Mouse (Mus musculus): ENCODE measurements around the gene Fntb.
"Not testable (repeated sequence)": the region's sequence is repeated elsewhere in the genome, so short reads cannot be mapped to it uniquely, and the experiment has no call there.

The Fntb gene

DNA sequence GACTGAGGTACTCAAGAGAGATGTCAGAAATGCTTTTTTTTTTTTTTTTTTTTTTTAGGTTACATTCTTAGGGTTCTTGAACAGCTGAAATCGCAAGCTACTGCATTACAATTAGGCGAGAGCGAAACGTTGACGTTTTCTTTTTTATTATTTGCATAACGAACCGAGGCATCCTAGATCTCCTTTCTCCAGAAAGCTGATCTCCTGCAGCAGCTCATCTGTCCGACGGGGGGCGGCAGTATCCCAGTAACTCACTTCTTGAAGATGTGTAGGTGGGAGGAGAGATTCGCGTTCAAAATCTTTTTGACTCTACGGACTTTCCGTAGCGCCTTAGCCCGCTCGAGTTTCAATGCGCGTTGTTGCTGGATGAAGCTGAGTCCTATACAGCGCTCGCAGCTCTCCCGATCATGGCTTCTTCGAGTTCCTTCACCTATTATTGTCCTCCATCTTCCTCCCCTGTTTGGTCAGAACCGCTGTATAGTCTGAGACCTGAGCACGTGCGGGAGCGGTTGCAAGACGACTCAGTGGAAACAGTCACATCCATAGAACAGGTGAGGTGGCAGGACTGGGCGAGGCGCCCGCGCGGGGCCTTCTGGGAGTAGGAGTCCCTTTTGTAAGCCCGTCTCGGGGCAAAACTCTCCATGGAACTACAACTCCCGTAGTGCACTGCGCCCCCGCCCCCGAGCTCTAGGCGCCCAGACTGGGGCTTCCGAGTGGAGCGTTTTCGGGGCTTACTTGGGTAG is 71.9 kb downstream of the Fntb start:
- DNase-seq (ENCODE audit: low read depth) = peak; percentile 97

DNA sequence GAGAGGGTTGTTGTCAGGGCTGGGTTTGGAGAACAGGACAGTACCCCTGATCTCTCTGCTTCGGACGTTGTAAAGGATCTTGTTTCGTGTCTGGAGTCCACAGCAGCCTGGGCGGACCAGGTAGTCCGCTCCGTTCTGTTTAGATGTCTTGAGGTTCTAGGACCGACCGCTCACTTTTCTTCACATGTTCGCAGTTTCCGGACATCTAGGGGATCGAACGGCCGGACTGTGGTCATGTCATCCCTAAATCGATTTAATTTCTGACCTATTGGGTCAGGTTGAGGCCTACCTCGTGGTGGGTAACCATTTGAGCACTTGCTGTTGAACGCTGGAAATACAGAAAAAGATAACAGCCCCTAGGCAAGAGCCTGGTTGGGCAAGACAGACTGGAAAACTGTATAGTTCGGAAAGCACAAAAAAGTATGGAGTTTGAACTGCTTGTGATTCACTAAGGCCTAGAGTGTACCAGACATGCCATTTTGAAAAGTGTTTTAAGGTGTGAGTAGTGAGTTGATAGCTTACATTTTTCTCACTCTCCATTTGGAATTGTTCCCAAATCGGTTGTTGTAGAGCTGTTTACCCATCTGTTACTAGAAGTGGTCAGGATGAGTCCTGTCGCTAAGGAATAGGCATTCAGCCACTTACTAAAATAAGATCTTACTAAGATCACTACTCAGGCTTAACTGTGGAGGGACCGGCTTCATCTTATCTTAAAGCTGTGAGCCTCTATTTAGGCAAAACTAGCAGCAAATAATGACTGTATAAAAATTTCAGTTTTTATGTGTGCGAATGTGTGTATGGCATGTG is 72.7 kb downstream of the Fntb start:
- no peak for DNase-seq (ENCODE audit: low read depth)

DNA sequence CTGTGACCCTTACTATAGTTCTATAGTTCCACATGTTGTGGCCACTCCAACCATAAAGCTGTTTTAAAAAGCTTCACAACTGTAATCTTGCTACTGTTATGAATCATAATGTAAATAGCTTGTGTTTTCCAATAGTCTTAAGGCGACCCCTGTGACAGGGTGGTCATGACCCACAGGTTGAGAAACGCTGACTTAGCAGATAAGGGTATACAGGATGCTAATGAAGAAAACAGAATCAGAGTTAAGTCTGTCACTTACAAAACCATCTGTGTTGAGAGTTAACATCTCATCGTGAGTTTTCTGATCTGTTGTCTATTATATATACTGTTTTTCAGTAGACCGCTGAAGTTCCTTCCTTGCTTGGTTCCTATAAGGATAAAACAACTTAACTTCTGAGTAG is 73.9 kb downstream of the Fntb start:
- no peak for DNase-seq (ENCODE audit: low read depth)

DNA sequence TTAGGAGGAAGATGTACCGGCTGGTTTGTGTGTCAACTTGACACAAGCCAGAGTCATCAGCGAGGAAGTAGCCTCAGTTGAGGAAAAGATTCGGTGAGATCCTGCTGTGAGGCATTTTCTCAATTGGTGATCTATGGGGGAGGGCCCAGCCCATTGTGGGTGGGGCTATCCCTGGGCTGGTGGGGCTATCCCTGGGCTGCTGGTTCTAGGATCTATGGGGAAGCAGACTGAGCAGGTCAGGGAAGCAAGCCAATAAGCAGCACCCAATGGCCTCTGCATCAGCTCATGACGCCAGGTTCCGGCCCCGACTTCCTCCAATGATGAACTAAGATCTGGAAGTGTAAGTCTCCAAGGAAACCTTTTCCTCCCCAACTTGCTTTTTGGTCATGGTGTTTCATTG is 74.7 kb downstream of the Fntb start:
- no peak for DNase-seq (ENCODE audit: low read depth)

DNA sequence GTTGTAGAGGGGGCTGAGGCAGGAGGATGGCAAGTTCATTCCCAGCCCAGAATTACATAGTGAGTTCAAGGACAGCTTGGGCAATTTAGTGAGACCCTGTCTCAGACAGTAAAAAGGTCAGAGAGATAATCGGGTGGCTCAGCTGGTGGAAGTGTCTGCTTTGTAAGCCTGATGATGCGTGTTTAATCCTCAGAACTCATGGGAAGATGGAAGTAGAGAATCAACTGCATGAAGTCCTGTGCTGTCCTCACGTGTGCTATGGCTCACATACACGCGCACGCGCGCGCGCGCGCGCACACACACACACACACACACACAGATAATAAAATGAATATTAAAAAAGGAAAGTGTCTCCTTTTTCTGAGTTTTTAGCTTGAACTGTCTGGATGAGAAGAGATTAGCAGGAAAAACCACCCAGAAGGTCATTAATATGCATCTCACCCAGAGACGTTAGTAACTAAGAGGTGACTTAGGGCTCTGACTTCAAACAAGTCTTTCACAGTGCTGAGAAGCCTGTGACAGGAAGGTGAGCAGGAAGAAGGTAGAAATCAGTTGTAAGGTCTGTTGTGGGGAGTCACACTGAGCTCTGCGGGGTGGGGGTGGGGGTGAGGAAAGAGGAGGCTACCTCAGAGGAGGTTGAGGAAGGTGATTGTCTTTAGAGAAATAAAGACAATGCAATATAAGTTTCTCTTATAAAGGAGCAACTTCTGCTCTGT is 79.1 kb downstream of the Fntb start:
- DNase-seq (ENCODE audit: low read depth) = peak; percentile 54

DNA sequence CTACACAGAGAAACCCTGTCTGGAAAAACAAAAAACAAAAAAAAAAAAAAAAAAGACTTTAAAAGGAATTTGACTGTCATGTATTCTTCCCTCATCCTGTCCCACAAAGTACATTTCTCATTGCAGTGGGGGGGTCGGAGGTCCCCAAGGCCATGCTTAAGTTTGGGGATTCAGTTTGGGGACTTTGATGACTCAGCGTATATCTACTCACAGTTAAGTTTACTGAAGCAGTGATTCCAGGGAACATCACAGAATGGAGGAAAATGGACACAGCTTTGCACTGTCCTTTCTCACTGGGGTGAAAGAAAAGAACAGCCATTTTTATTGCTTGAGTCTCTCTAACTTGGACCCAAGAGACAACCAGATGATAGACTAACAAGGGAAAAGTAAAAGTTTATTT is 87.0 kb downstream of the Fntb start:
- DNase-seq (ENCODE audit: low read depth) = no peak

DNA sequence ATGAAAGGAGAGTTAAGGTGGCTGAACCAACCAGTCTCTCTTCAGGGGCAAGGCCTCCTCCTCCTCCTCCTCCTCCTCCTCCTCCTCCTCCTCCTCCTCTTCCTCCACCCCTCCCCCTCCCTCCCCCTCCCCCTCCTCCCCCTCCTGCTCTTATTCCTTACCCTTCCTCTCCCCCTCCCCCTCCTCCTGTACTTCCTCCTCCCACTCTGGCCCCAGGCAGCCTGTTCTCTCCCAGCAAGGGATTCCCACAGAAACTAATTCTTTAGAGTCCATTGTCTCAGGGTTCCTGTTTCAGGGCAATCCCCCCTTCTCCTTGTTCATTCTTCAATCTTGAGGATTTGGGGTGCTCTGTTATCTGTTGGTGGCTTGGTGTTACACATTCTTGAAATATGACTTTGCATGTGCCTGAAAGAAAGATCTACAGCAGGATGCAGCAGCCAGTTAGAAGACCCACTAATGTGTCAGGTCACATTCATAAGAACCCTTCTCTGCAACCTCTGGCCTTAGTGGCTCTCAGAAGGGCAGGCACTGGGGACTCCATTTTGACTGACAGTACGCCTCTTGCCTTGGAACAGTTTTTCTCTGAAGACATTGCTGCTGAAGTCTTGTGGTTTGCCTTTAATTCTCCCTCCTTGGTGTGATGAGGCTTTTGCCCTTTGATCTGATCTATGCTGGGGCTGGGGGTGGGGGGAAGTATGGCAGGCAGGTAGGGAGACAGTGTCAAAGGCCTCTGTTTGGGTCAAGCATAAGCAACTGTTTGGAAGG is 88.2 kb downstream of the Fntb start:
- no peak for DNase-seq (ENCODE audit: low read depth)

DNA sequence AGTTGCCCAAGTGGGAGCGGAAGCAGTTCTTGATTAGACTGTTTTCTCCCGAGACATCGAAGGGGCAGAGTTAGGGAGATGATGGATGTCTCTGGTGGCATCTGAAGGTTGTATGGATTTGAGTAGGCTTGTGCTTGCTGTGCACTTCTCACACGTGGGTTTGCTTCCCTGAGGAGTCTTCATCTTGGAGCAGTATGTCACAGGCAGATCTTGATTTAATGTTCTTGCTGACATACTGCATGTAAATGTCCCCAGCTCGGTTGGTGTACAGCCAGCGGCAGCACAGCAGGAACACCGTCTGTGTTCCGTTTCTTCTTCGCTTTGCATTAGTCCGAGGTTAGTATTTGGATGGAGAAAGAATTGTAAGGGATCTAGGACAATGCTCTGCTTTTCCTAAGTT is 91.7 kb downstream of the Fntb start:
- DNase-seq (ENCODE audit: low read depth) = no peak

DNA sequence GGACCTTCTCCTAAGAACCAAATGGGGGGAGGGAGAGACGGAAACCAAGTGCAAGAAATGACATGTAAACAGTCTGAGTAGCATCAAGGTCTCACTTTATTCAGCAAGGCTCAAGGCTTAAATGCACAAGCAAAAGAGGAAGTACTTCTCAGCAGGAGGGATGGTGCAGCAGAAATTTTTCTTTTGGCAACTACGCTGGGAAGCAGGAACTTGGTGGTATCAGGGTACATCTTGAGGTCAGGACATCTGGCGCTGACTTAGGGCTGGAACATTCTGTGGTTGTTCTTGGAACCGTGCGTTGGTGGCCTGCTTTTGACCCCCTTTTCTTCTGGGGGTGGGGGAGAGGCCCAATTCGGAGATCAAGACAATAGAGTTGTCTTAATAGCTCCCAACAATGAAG is 93.4 kb downstream of the Fntb start:
- DNase-seq (ENCODE audit: low read depth) = not testable (repeated sequence)

DNA sequence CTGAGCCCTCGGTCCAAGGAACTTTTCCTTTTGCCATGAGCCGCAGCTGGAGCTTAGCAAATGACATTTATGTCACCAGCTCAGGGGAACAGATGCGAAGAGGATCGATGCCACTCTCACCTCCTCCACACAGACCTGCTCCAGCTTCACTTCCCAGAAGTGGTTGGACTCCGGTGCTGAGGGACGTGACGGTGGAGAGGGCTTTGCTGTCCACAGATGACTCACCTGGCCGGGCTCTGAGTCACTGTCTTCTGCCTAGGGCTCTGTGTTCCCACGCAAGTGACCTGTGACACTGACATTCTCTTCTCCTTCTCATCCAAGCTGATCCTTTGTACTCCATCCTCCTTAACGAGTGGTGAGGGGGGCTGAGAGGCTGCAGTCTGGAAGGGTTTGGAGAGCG is 98.3 kb downstream of the Fntb start:
- no peak for DNase-seq (ENCODE audit: low read depth)

DNA sequence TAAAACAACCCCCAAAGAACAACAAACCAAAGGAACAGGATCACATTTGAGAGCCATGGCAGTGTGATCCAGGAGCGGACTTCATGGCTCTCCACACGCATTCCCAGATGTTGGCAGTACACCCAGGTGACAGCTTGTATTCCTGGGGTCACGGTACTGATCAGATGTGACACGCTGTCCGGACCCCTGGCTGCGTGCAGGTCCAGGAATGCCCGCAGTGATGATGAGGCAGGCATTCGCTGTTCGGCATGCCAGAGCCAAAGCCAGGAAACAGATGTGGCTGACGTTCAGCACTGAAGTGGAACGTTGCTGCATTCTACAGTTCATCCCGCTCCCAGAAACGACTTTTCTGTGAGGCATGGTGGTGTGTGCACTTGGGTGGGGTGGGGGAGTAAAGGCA is 99.9 kb downstream of the Fntb start:
- no peak for DNase-seq (ENCODE audit: low read depth)

DNA sequence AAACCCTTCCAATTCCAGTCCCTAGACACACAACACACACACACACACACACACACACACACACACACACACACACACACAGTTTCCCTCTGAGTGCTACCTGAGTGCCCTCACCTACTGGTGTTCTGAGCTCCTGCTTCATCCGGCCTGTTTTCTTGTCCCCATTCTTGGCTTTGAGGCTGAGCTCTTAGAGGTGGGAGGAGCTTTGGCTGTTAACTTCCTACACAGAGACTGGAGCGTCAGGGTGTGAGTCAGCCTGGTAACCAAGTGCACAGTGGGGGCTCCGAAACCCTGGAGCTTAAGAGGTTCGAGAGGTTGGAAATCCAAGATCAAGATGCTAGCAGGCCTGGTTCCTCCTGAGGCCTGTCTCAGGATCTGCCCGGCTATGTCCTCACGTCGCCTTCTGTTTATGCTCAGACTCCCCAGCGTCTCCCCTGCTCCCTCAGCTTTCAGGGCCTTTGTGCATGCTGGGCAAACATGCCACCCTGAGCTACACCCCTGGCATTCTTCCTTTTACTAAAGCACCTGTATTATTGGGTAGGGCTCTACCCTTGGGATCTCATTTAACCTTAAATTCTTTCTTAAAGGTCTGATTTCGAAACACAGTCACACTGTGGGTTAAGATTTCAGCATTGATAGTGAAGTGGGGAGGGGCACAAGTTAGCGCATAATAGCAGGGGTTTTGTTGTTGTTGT is 102.3 kb downstream of the Fntb start:
- DNase-seq (ENCODE audit: low read depth) = peak; percentile 80

DNA sequence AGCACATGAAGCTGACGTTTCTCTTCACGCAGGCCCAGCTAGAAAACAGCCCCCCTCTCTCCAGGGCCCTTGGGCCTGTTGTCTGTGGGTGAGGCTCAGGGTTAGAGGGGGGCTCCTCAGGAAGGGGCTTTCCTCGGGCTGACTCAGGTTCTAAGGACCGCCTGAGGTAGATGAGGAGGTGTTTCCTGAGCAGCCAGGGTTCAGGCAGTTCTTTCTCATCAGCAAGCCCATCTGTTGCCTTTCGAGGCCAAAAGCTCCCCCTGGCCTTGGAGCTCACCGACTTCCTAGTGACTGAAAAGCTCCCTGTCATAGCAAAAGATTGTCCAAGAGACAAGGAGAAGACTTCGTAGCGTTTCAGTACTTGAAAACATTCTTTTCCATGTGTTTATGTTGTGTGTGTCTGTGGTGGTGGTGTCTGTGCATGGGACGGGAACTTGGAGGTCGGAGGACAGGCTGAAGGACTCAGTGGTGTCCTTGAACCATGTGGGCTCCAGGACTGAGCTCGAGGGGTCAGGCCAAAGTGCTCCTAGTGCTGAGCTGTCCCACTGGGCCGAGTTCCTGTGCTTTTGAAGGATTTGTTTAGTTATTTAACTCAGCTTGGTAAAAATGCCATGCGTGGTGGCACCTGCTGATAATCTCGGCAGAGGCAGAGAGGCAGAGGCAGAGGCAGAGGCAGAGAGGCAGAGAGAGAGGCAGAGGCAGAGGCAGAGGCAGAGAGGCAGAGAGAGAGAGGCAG is 103.2 kb downstream of the Fntb start:
- DNase-seq (ENCODE audit: low read depth) = peak; percentile 56

DNA sequence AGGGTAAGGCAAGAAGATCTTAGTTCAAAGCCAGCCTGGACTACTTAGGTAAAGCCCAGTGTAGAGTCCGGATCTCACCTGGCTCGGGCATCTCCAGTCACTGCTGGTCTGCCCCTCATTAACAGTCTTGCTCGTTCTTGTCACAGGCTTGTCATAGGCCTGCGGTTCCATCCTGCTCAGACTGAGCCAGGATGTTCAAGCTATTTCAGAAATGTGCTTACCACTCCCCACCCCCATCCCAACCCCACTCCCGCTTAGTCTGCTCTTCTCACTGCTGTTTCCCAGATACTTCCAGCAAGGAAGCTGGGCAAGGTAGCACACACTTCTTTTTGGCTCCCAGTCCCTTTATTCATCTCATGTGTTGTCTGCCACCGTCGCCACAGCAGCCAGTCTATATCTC is 104.2 kb downstream of the Fntb start:
- no peak for DNase-seq (ENCODE audit: low read depth)

DNA sequence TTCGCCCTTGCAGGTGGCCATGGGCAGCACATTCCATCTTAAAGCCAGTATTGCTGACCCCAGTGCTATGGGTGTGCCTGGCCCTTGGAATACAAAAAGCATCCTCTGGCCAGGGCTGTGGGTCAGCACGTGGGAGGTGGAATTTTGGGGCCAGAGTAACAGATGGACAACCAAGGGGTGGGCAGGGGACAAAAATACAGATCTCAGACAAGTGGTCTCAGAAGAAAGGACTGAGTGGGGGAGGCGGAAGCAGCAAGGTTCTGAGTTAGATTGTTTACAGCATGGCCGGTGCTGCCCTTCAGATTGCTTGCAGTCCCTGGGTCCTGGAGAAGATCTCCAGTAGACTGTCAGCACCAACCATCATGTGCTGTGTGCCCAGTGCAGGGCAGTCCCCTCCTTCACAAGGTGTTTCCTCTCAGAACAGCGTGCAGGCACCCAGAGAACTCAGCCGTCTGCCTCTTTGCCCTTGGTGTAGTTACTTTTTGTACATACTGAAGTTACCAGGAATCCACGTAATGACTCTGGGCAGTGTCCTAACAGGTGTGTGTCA is 107.5 kb downstream of the Fntb start:
- no peak for DNase-seq (ENCODE audit: low read depth)

DNA sequence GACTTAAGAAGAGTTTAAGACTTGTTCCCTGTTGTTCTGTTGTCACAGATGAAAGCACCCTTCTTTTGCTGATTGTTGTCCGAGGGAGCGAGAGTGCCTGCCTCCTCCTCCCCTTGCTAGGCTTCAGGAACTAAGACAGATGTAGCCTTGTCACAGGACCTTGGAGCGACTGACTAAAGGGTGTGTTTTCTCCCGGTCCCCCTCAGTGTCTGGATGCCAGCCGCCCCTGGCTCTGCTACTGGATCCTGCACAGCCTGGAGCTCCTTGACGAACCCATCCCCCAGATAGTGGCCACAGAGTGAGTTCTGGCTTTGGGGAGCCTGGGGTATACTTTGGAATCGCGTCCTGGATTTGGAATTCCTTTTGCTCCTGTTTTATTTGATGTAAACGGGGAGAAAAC is 109.4 kb downstream of the Fntb start:
- no peak for DNase-seq (ENCODE audit: low read depth)

DNA sequence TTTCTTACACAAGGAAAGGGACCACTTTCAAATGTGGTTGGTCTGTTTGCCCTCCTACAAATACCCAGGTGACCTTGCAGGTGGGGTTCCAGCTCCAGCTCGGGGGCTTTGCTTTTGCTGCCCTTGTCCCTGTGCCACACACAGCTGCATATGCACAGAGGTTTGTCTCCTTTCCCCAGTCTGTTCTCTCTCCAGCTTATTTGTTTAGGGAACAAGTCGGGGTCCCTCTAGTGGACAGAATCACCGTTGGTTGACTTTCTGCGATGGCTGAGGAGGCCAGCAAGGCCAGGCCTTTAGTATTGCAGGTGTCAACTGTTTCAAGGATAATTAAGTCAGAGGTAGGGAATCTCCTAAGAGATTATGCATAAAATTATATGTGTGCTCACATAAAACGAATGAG is 113.9 kb downstream of the Fntb start:
- peak; percentile 77 for DNase-seq (ENCODE audit: low read depth)

DNA sequence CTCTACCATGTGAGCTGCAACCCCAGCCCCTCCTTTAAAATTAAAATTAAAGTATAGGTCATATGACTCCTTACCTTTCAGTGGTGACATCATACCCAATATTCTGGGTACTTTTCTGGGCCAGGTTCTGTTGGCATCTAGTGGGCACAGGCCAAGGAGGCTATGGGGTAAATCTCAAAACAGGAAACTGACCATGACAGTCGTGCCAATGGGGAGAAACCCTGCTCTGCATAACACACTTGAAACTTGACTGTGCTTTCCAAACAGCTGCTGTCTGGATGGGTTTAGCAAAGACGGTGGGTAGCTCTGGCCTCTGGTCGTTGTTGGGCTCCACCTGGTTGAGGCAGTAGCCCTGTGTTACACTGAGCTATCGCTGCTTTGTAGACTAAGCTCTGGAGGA is 114.7 kb downstream of the Fntb start:
- no peak for DNase-seq (ENCODE audit: low read depth)

DNA sequence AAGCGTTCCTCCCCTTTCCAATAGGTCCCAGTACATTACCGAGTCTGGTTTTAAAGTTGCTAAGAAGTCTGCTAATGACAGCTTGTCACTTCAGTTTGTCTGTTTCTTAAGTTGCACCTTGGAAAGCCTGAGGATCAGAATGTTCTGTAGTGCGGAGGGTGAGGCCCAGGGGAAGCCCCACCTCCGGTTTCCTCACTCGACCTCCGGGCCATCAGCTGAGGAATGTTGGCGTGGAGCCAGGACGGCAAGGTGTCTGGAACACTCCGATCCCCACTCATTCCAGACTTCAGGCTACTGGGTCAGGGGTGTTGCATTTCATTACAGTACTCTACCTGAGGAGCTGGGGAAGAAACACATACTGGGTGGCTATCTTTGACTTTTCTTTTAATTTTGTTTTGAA is 118.4 kb downstream of the Fntb start:
- DNase-seq (ENCODE audit: low read depth) = no peak

DNA sequence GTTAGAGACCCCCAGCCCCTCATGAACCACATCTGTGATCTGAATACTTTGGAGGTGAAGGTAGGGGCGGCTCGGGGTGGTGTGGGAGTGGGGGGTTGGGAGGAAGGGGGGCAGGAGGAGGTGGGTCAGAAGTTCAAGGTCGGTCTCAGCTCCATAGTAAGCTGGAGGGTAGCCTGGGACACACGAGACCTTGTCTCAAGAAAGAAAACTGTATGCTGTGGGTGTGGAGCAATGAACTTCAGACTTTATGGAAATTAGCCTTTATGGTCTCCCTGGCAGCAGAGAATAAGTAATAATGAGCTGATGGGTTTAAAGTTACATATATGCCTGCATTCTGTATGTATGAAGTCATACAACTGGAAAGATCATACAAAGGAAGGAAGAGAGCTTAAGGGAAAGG is 119.7 kb downstream of the Fntb start:
- no peak for DNase-seq (ENCODE audit: low read depth)

DNA sequence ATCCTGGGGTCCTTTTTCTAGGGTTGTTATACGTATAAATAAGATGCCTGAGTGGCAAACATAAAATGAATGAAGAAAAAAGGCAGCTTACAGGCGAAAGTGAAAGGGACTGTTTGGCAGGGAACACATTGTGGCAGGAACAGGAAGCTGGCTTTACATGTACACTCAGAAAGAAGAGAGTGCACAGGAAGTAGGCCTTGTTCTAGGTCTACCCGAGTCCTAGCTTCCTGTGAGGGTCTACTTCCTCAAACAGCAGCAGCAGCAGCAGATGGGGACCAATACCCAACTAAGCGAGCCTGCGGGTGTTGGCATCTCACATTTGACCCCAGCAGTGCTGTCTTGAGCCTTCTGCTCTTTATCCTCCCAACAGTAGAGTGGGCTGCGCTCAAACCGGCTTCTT is 121.4 kb downstream of the Fntb start:
- DNase-seq (ENCODE audit: low read depth) = peak; percentile 74
